Mouse (Mus musculus): ENCODE measurements around the gene Arhgap18.

- TF ChIP-seq POLR2A (IDR thresholded peaks at IDR 0.05; ENCODE audit: control insufficient read depth, extremely low read depth, insufficient read depth, low read length, poor library complexity) (no peak), CTCF (IDR thresholded peaks at IDR 0.05; ENCODE audit: borderline replicate concordance, control insufficient read depth, extremely low read depth, insufficient read depth, low read length, poor library complexity) (no peak)
Observed at GRCm38 (mm10) chr10:26893091-26893490, 139.9 kb downstream of the Arhgap18 start.
